Mouse (Mus musculus) cerebellum, adult (tissue): ENCODE results near the gene Fam181a.
A peak's percentile ranks its signal among the peaks of the same experiment; 100 is the strongest.

Experiments used
- ATAC-seq: cut with Nextera tagmentation; 2 replicates; pipeline ENCODE4 v1.9.2; 2017; ENCODE audit warnings: mild to moderate bottlenecking, moderate library complexity, mixed read lengths; ENCODE audit not compliant: insufficient number of reproducible peaks, low FRiP score, low TSS enrichment

Fam181a gene

DNA sequence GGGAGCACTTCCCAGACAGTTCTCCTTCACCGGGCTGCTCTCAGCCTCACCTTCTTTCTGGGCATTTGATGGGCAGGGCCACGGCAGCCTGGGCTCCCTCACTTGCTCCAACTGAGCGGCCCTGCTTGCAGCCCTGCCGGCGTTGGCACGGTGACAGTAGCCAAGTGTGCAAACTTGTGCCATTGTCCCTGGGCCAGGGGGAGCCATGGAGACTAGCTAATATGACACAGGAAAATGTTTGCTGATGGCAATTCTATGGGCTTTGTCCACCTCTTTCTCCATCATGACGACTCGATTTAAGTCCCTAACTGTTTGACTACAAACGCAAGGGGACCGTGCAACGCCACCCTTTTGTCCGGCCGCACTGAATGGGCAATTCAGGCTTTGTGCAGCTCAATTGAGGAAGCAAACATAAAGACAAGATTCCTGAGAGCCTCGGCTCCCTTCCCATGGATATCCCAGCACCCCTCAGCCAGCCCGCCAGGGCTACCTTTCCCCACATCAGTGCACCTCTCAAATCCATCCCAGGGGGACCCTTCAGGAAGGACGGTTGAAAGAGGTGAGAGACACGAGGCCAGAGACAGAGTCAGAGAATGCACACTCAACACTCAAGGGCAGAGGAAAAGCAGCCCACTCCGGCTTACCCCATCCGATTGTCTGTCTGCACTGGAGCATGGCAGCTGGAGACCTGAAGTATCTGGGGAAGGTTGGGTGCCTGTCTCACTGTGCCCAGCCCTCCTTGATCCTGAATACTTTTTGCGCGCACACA lies 3.3 kb downstream of the Fam181a start:
- no peak for ATAC-seq

DNA sequence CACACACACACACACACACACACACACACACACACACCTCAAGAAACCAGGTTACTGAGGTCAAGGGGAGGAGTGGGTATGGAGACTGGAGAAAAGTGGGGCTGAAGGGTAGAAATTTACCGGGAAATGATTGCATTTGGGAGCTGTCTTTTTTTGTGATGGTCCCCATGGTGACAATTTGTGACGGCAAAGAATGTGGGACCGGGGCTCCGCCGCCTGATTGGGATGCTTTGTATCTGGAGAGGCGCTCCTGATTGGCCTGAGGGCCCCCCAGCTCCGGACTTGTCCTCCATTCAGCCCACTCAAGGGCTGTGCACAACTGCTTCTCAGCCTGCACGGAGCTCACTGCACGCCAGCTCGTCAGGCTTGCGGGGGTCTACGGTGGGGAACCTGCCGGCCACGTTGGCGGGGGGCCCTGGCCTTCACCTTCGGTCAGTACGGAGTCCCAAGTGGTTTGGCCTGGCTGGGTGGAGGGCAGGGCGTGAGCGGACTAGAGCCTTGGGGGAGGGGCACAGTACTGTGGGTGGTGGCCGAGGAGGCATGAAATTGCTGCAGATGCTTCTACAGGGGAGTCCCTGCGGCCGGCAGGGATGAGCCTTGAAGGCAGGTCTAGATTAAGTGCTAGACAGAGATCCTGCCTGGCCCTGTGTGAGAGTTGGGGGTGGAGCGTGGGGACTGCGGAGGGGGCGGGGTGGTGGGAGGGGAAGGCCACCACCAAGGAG lies 4.0 kb downstream of the Fam181a start:
- no peak for ATAC-seq

DNA sequence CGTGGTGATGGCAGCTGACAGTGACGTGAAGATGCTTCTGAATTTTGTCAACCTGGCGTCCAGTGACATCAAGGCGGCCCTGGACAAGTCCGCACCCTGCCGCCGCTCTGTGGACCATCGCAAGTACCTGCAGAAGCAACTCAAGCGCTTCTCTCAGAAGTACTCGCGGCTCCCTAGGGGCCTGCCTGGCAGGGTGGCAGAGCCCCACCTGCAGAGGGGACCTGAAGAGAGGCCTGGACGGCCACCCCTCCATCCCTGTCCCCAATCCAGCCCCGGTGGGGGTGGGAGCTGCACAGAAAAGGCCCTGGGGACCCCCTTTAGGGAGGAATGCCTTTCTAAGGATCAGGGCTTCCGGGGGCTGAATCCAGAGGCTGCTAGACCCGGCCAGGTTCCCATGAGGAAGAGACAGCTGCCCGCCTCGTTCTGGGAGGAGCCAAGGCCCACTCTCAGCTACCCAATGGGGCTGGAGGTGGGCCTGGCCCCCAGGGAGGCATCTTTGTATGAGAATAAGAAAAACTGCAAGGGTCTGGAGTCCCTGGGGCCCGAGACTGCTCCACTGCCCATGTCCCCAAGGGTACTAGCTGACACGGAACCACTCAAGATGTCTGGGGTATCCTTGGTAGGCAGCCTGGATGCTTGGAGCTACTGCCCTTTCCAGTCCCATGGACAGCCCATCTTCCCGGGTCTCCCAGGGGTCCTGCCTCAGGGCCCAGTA lies 5.2 kb downstream of the Fam181a start:
- ATAC-seq = no peak

DNA sequence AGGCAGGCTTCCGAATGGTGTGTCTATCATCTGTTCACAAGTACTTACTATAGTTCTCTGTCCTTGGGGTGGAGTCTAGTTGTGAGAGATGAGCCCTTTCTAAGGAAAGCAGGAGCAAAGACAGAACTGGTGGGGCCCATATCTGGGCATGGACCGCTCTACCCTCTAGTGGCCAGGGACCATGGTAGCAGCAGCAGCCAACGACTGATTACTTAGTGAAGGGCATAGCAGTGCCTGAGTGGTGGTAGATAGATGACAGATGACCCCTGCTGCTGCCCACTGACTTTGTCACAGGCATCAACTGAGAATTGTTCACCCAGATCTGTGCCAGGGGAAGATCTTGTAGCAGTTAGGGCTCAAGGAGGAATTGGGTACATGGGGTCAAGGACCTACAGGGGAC lies 12.0 kb downstream of the Fam181a start:
- ATAC-seq = no peak

DNA sequence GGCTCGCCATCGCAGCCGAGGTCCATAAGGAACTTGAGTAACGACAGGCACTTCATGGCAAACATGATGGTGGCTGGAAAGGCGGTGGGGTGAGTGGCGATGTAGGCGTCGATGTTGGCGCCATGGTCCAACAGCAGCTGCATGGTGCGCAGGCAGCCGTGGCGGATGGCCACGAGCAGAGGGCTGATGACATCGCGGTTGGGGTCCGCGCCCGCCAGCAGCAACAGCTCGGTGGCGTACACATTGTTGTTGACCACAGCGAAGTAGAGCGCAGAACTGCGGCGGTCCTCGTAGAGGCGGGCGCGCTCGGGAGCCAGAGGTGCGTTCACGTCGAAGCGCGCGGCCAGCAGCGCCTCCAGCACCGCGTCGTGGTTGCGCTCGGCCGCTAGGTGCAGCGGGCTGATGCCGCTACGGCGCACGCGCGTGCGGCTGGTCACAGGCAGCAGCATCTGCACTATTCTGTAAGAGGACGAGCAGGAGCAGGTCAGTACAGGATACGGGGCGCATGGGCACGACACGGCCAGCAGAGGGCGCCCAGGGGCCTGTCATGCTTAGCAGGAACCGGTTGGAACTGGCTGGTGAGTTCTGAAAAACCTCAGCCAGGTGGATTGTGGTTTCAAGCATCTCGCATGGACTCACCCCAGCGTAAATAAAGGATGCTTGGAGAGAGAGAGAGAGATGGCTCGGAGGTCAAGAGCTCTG lies 14.5 kb downstream of the Fam181a start:
- peak; percentile 72 for ATAC-seq

DNA sequence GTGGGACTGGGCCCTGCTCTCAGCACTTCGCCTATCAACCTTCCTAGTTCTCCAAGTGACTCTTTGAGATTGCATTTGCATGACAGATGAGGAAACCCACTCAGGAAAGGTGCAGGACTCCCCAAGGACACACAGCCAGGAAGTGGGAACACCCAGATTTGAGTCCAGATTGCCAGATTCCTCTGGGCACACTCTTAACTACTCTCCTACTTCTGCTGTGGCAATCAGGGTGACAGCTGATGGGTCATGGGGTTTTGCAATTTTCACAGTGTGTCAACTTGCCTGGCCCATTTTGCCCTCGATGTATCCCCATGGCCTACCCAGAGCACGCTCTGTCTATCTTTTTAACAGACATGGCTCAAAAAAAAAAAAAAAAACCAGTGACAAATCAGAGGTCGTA lies 15.8 kb downstream of the Fam181a start:
- ATAC-seq = no peak

DNA sequence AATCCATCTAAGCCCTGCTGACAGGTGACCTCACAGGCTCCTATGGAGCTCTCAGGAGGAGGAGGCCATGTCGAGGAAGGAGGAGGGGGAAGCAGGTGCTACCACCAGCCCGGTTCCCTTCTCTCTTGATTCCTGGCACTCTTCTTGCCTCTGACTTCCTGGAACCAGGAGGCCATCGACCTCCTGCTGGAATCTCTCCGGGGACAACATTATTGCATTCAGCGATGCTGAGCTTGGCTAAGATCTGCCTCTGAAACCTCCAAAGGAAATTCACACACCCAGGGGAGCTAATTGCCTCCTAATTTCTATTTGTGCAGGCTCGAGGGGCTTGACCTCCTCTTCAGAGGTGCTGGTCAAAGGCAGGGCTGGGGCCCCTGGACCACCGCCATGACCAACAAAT lies 16.3 kb downstream of the Fam181a start:
- no peak for ATAC-seq

DNA sequence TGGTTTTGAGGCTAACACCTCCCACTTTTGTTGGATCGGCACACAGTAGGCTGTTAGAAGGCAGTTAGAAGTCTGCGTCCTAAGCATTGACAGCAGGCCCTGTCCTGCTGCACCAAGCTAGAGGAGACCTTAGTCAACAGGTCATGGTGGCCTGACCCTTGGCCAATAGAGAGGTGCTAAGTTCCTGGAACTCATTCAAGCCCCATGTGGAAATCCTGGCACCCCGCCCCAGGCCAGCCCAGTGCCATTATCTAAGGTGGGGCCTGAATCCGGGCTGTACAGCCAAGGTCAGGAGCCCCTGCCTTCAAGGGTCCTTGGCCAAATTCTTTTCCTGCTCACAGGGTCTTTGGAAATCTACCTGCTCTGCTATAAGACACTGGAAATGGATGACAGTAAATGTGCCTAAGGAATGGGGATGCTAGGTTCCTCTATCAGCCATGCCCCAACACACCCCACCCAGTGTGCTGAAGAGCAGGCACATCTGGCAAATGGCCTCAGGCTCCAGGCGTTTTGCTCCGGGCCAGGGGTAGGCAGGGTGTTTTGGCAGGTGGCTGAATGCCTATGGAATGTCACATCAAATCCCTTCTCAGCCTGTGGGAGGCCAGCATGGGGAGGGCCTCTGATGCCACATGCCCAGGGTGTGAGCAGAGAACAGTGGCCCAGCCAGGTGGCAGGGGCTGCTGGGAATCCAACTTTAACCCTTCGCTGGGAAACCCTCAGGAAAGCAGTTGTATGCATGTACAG lies 17.8 kb downstream of the Fam181a start:
- ATAC-seq = no peak

DNA sequence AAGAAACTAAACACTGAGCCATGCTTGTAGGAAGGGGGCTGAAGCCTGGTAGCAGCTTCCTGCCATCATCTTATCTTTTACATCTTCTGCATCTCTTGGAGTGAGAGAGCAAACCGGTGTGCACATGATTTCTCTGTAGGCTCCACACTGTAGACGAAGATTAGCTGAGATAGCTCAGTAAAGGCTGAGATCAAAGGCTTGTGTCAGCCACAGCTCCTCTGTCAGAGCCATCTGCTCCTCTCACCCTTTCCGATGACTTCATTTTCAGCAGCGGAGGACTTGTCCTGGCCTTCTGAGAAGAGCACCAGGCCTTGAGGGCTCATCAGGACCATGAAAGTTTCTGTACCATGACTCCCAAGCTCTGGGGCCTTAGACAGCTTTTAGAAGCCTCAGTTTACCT lies 20.7 kb downstream of the Fam181a start:
- ATAC-seq = no peak

DNA sequence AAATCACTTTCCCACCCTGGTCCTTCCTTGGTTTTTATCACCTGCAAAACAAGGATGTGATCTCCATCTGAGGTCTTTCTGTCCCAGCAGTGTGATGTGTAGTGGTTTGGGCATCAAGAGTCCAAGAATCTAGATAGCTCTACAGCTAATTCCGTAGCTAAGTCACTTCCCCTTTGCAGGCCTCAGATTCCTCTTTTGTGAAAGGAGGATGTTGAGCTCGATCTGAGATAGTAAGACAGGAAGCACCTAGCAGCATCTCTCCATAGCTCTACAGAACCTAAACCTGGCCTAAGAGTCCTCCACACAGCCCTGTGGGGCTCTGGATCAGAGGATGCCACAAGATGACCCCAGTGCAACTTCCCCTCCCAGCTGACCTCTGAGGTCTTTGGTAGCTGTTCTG lies 22.1 kb downstream of the Fam181a start:
- no peak for ATAC-seq

DNA sequence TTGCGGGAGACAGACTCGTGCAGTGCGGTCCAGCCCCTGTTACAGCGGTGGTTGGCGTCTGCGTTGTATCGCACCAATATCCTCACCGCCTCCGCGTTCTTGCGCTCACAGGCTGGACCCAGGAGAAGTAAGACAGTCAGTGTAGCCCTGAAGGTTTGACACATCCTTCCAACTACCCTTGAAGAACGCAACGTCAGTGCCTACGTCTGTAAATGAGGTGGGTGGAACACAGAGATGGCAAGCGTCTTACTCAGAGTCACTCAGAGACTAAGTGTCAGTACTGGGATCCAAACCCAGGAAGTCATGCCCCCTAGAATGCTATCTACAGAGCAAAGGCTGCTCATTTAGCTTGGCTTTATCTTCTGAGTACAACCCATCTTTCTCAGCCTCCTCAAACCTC lies 22.7 kb downstream of the Fam181a start:
- ATAC-seq = no peak

DNA sequence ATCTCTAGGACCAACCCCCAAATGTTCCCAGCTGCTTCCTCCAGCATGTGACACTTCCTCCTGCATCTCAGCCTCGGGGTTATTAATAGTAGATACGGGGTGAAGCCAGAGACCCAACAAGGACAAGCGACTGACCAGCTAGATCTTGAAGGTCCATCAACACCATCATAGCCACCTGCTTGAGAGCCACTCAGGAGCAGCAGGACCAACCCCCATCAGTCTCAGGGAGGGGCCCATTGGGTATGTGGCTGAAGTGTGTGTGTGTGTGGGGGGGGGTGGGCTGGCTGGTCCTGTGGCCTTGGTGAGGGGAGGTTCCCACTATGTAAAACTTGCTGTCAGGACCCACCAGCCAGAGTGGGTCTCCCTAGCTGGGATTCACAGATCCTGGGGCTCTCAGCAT lies 26.0 kb downstream of the Fam181a start:
- ATAC-seq = no peak

DNA sequence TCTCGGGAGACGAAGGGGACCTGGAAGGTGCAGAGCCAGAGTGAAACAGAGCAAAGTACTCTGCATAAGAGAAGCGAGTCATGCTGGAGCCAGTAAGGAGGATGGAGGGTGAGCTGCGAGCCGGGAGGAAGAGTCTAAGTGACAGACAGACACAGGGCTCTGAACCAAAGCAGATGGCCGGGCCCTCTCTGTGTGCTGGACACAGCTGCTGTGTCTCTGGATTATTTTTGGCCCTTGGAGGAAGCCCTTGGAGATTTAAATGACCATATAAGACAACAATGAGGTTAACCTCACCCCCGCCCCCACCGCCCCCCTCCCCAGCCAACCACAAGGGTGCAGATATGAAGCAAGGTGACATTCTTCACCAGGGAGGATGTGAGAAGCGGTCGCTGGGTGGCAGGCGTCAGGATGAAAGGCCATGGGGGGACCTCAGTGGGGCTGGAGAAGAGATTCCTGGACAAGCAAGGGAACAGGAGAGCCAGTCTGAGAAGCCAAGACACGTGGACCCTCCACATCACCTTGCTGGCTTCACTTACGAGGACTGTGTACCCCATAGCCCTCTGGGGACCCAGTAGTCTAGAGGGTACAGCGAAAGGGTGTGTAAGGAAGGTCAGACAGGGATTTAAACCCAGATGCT lies 27.5 kb downstream of the Fam181a start:
- no peak for ATAC-seq

DNA sequence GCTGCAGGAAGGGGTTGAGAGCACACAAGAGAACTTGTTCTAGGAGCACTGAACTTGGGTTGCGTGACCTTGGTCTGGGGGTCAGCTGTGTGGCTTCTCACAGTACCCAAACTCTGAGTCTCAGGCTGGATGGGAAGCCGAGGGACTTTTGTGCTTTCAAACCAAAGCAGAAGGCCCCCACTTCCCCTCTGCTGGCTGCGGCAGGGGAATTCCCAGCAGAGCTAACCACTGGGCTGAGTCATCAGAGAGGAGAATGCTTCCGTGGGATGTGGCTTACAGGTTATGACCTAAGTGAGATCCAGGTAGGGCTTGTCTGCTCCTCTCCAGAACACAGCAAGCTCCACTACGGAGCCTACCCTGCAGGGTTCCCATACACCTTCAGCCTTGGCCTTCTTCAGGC lies 30.4 kb downstream of the Fam181a start:
- ATAC-seq = no peak

DNA sequence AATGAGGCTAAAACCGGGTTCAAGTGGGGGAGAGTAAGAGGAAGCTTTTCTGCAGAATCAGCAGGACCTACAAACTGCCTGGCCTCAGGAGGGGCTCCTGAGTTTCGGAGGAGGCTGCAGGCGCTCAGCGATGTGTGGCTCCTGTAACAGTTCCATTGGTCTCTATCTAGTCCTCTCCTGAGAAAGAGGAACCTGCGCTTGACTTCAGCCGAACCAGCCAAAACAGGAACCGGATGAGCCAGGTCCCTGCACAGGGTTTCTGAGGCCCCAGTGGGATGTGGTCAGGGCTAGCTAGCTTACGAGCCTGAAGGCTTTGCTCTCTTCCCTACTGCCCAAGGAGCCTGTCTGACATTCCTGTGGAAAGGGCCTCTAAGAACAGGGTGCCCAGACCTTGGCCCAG lies 32.7 kb downstream of the Fam181a start:
- ATAC-seq = no peak

DNA sequence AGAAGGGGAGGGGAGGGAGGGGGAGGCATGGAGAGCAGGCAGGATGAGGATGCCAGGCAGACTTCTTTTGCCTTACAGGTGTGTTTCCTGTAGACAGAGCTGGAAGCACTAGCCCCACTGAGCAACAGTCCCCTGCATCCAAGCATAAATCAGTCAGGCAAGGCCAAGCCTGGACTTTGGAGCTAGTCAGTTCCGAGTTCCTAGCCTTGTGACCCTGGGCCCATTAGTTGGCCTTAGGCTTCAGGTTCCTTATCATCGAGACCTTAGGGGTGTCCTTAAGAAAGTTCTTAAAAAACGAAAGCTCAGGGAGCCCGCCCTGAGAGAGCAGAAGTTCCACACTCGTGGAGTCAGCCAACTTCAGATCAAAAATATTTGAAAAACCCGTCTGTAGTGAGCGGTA lies 34.2 kb downstream of the Fam181a start:
- no peak for ATAC-seq

DNA sequence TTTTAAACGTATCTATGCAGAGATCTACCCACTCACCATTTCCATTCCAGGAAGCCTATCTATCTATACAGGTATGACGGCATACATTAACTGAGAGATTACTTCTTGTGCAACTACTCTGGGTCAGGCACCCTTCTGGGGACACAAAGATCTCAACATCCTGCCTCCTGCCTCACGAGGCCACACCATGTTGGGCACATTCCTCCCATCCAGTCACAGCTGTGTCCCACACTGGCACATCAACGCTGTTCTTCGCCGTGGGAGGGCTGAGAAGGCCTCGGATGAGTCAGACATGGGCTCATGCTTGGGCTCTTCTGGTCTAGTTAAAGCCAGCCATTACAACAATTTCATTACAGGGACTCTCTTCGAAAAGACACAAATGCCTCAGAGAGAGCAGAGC lies 36.2 kb downstream of the Fam181a start:
- ATAC-seq = no peak

DNA sequence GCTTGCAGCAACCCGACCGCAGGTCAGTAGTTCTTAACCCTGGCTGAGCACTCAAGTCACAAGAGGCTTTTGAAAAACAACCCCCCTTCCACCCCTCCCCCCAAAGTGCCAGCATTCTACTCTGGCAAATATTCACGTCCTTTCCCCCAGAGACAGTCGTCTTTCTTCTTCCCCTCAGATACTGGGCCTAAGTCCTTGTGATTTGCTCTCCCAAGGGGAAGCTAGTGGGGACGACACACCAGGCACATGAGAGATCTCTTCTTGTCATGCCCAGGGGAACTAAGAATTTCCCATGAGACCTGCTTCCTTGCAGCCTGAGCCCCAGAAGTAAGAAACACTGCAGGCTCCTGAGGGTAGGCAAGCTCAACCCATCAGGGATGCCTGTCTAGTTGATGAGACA lies 36.6 kb downstream of the Fam181a start:
- ATAC-seq = no peak

DNA sequence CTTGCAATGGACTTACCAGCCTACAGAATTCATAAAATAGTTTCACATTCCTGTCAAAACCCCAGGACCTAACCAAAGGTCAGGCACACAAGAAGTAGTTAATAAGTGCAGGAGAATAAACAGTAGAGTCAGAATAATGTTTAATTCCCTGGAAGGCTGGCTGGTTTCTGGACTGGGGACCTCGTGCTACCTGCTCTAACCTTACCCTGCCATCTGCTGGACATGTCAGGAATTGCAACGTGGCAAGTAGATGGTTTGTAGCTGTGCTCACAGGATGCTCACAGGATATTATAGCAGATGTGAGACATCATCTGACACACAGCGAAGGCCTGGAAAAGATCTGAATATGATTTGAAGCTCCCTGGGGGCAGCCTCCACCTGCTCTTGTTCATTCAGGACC lies 37.7 kb downstream of the Fam181a start:
- ATAC-seq = peak; percentile 45; the same call in 1 of the 2 replicates

DNA sequence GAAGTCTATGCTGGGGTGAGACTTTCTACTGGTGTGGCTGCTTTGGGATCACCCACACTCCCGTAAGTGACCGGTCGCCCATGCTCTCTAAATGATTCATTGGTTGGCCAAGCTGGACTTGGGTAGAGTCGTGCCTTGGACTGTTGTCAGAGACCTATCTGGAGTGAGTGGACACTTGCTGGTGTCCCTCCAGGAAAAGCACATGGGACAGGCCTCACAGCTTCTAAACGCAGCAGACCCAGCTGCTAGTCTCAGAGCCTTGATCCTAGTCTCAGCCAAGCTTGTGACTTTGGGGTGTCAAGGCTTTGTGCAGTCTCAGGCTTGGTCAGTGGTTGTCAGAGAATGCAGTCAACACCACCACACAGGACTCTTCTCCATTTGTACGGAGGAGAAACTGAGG lies 42.0 kb downstream of the Fam181a start:
- ATAC-seq = no peak
